Mouse (Mus musculus) CH12.LX (cell line): ENCODE data around the gene Map3k6. TPM values are rescaled to one million over a fixed set of nuclear protein-coding genes. Genes with fewer than 3 reads are reported as not detected.

Experiments used
- DNase-seq: peaks from one replicate; pipeline ENCODE4 v3.0.0-alpha.2; 2013; ENCODE audit errors: extremely low read depth
- H3K27ac ChIP-seq: 2 replicates; pipeline ENCODE4 v1.5.1; 2012; ENCODE audit warnings: low read depth, mild to moderate bottlenecking, control low read depth, moderate library complexity; ENCODE audit not compliant: insufficient read depth
- H3K27me3 ChIP-seq: replicated peaks from 2 replicates; pipeline ENCODE3; 2012; ENCODE audit warnings: inconsistent platforms
- H3K36me3 ChIP-seq, 2 experiments: replicated peaks in 1 of 2; 2 replicates each; pipeline versions ENCODE3 to v1.6.1; 2012; ENCODE audit warnings: inconsistent platforms in 1 of 2, low read length in 1 of 2, mild to moderate bottlenecking in 1 of 2, mixed read lengths in 1 of 2, moderate library complexity in 1 of 2; ENCODE audit not compliant: control insufficient read depth in 1 of 2, insufficient read depth in 1 of 2
- H3K4me1 ChIP-seq, 2 experiments: 2 replicates each; pipeline ENCODE4 v1.6.1; 2012; ENCODE audit warnings: inconsistent platforms in 1 of 2, moderate library complexity in 1 of 2; ENCODE audit not compliant: insufficient read depth in 2 of 2, control insufficient read depth in 1 of 2
- H3K4me2 ChIP-seq: 2 replicates; pipeline ENCODE4 v1.6.1; 2012; ENCODE audit warnings: low read depth, mild to moderate bottlenecking, control low read depth; ENCODE audit not compliant: poor library complexity, insufficient read depth, severe bottlenecking
- H3K4me3 ChIP-seq, 3 experiments: fragments of 150-350 bp in 1 of 3; sonication (generic) in 1 of 3; replicated peaks in 1 of 3; 2 replicates each; pipeline versions ENCODE3 to v1.5.1; 2011 to 2012; ENCODE audit warnings: low read depth in 2 of 3, low read length in 2 of 3, mild to moderate bottlenecking in 2 of 3, moderate library complexity in 2 of 3, control low read depth in 1 of 3, improper control_type of control experiment in 1 of 3, inconsistent platforms in 1 of 3, mixed read lengths in 1 of 3; ENCODE audit not compliant: poor library complexity in 1 of 3
- H3K79me2 ChIP-seq: replicated peaks from 2 replicates; pipeline ENCODE4 v1.6.1; 2012; ENCODE audit warnings: mild to moderate bottlenecking, moderate library complexity; ENCODE audit not compliant: control insufficient read depth, poor library complexity, insufficient read depth, severe bottlenecking; ENCODE audit errors: extremely low read depth
- H3K9ac ChIP-seq: 2 replicates; pipeline ENCODE4 v1.6.1; 2012; ENCODE audit warnings: low read depth, mild to moderate bottlenecking, control low read depth, moderate library complexity; ENCODE audit not compliant: insufficient read depth
- H3K9me3 ChIP-seq: replicated peaks from 2 replicates; pipeline ENCODE3; 2012; ENCODE audit warnings: low read length, inconsistent platforms, mixed read lengths
- BHLHE40 ChIP-seq: IDR thresholded peaks from 2 replicates; pipeline ENCODE4 v1.6.1; 2011; ENCODE audit warnings: mild to moderate bottlenecking, low read depth, low read length, improper control_type of control experiment
- CTCF ChIP-seq, 2 experiments: IDR thresholded peaks in 1 of 2; conservative IDR thresholded peaks in 1 of 2; 2 replicates each; pipeline ENCODE4 v1.5.1; 2011 to 2012; ENCODE audit warnings: low read depth in 2 of 2, low read length in 2 of 2, improper control_type of control experiment in 1 of 2, inconsistent platforms in 1 of 2, mild to moderate bottlenecking in 1 of 2, moderate library complexity in 1 of 2
- E2F4 ChIP-seq: IDR thresholded peaks from 2 replicates; pipeline ENCODE4 v1.6.1; 2011; ENCODE audit warnings: low read depth, low read length, improper control_type of control experiment; ENCODE audit not compliant: insufficient replicate concordance
- ELF1 ChIP-seq: IDR thresholded peaks from 2 replicates; pipeline ENCODE4 v1.6.1; 2014; ENCODE audit warnings: low read depth, mild to moderate bottlenecking, inconsistent platforms, low read length, improper control_type of control experiment
- EP300 ChIP-seq: IDR thresholded peaks from 2 replicates; pipeline ENCODE4 v1.6.1; 2011; ENCODE audit warnings: low read length, improper control_type of control experiment
- ETS1 ChIP-seq: conservative IDR thresholded peaks from 2 replicates; pipeline ENCODE4 v1.6.1; 2012; ENCODE audit warnings: low read depth, mild to moderate bottlenecking, inconsistent platforms, low read length, improper control_type of control experiment, moderate library complexity
- GABPA ChIP-seq: IDR thresholded peaks from 2 replicates; pipeline ENCODE4 v1.6.1; 2012; ENCODE audit warnings: low read depth, low read length, improper control_type of control experiment, inconsistent platforms; ENCODE audit not compliant: insufficient replicate concordance
- HCFC1 ChIP-seq: IDR thresholded peaks from 2 replicates; pipeline ENCODE4 v1.6.1; 2012; ENCODE audit warnings: low read depth, mild to moderate bottlenecking, inconsistent platforms, low read length, improper control_type of control experiment
- JUND ChIP-seq: conservative IDR thresholded peaks from 2 replicates; pipeline ENCODE4 v1.6.1; 2011; ENCODE audit warnings: low read depth, low read length, improper control_type of control experiment
- KAT2A ChIP-seq: IDR thresholded peaks from 2 replicates; pipeline ENCODE4 v1.6.1; 2012; ENCODE audit warnings: low read length, improper control_type of control experiment, inconsistent platforms; ENCODE audit not compliant: insufficient replicate concordance
- MAX ChIP-seq: IDR thresholded peaks from 2 replicates; pipeline ENCODE4 v1.6.1; 2011; ENCODE audit warnings: low read length, improper control_type of control experiment
- MEF2A ChIP-seq: IDR thresholded peaks from 2 replicates; pipeline ENCODE4 v1.6.1; 2014; ENCODE audit warnings: low read depth, mild to moderate bottlenecking, inconsistent platforms, low read length, improper control_type of control experiment, borderline replicate concordance
- MXI1 ChIP-seq: IDR thresholded peaks from 2 replicates; pipeline ENCODE4 v1.6.1; 2011; ENCODE audit warnings: mild to moderate bottlenecking, low read depth, low read length, improper control_type of control experiment
- NELFE ChIP-seq: IDR thresholded peaks from 2 replicates; pipeline ENCODE4 v1.6.1; 2011; ENCODE audit warnings: low read depth, low read length, improper control_type of control experiment
- PAX5 ChIP-seq: IDR thresholded peaks from 2 replicates; pipeline ENCODE4 v1.6.1; 2012; ENCODE audit warnings: low read length, inconsistent platforms, mixed read lengths
- POLR2A ChIP-seq: IDR thresholded peaks from 2 replicates; pipeline ENCODE4 v1.6.1; 2011; ENCODE audit warnings: low read depth, mild to moderate bottlenecking, improper control_type of control experiment, low read length
- POLR2AphosphoS2 ChIP-seq: IDR thresholded peaks from 2 replicates; pipeline ENCODE4 v1.6.1; 2011; ENCODE audit warnings: low read depth, low read length, improper control_type of control experiment
- RAD21 ChIP-seq: IDR thresholded peaks from 2 replicates; pipeline ENCODE4 v1.6.1; 2011; ENCODE audit warnings: low read depth, mild to moderate bottlenecking, low read length, improper control_type of control experiment, moderate library complexity
- SIN3A ChIP-seq: IDR thresholded peaks from 2 replicates; pipeline ENCODE4 v1.6.1; 2012; ENCODE audit warnings: low read length, improper control_type of control experiment, inconsistent platforms
- SMC3 ChIP-seq: IDR thresholded peaks from 2 replicates; pipeline ENCODE4 v1.6.1; 2011; ENCODE audit warnings: low read depth, low read length, improper control_type of control experiment
- TCF12 ChIP-seq: IDR thresholded peaks from 2 replicates; pipeline ENCODE4 v1.6.1; 2014; ENCODE audit warnings: low read depth, mild to moderate bottlenecking, inconsistent platforms, low read length, improper control_type of control experiment
- UBTF ChIP-seq: IDR thresholded peaks from 2 replicates; pipeline ENCODE4 v1.6.1; 2012; ENCODE audit warnings: low read depth, mild to moderate bottlenecking, inconsistent platforms, low read length, improper control_type of control experiment, moderate library complexity
- USF1 ChIP-seq: IDR thresholded peaks from 2 replicates; pipeline ENCODE4 v1.6.1; 2014; ENCODE audit warnings: low read depth, mild to moderate bottlenecking, inconsistent platforms, low read length, improper control_type of control experiment
- USF2 ChIP-seq: conservative IDR thresholded peaks from 2 replicates; pipeline ENCODE4 v1.6.1; 2011; ENCODE audit warnings: low read depth, low read length, improper control_type of control experiment
- ZC3H11A ChIP-seq: IDR thresholded peaks from 2 replicates; pipeline ENCODE4 v1.6.1; 2012; ENCODE audit warnings: low read depth, mild to moderate bottlenecking, inconsistent platforms, low read length, improper control_type of control experiment
- ZMIZ1 ChIP-seq: IDR thresholded peaks from 2 replicates; pipeline ENCODE4 v1.6.1; 2012; ENCODE audit warnings: low read depth, mild to moderate bottlenecking, inconsistent platforms, low read length, improper control_type of control experiment
- dilution Hi-C: fragments of 300-500 bp; cut with MboI; formaldehyde crosslinking; loops from 2 replicates; pipeline ENCODE4 v1.14.3; 2020; ENCODE audit warnings: low sequenced_read_pairs; ENCODE audit not compliant: extremely low pct_unique_long_range_greater_than_20kb, extremely low pct_ligation_motif_present
- in situ Hi-C: fragments of 300-500 bp; cut with MboI; formaldehyde crosslinking; loops from 3 replicates; pipeline ENCODE4 v1.14.3; 2019; ENCODE audit warnings: low sequenced_read_pairs, low pct_ligation_motif_present, low pct_unique_long_range_greater_than_20kb, mixed read lengths
- polyA plus RNA-seq: library from polyadenylated mRNA; unstranded; fragments of >175 nt; gene quantifications from 2 replicates; pipeline ENCODE4 v1.2.1, GENCODE M21; 2012; ENCODE audit warnings: low read depth; ENCODE audit not compliant: insufficient read length
- total RNA-seq, 2 experiments: library from RNA; depleted of rRNA; stranded (reverse); fragments of 300-350 nt in 1 of 2; fragments of >200 nt in 1 of 2; gene quantifications; 2 replicates each; pipeline ENCODE4 v1.2.3; 2012 to 2014

Map3k6 gene
- total RNA-seq (2012; rRNA removed) (0.21 TPM in 1 of 2 replicates, not detected in the other), total RNA-seq (2014; rRNA removed) (not detected in 2 replicates), polyA plus RNA-seq (not detected in 2 replicates)

DNA sequence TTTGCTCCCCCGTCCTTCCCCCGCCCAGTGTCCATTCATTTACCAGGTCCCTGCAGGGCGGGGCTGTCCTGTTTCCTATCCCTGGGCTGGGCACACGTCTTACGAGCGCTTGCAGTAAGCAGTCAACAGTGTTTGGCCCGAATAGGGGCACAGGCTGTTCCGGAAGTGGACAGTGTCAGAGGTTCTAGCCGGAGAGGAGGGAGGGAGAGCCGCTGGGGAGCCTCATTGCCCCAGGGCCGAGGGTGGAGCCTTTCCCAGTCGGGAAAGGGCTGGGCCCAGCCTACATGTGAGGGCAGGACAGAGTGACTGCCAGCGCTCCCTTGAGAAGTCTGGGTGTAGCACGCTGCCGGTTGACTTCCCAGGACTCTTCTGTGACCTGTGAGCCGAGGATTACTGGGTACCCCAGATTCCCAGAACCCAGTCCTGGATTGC is at the start of gene Map3k6:
TSS of gene Map3k6 (plus strand) at position 329 of the 432 bp plus-strand sequence.
- no peak within 1 kb of the TSS for H3K27ac ChIP-seq
- H3K36me3 ChIP-seq = no peaks in the 10 kb centered on the region

DNA sequence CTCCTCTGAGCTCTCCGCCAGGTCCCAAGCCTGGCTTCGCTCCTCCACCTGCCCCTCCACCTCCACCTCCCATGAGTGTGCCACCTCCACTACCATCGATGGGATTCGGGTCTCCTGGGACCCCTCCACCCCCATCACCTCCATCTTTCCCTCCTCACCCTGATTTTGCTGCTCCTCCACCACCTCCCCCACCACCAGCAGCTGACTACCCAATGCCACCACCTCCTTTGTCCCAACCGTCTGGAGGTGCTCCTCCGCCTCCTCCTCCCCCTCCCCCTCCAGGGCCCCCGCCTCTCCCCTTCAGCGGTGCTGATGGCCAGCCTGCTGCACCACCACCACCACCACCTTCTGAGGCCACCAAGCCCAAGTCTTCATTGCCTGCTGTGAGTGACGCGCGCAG is 46.1 kb upstream of the Map3k6 start:
- Histone ChIP-seq H3K79me2 (no peaks in the 10 kb centered on the region), H3K9me3 (no peaks in the 10 kb centered on the region), H3K36me3 (peaks cover 77 to 92% of the 10 kb centered on the region in 2 experiments), H3K4me1 (peaks cover 0 to 38% of the 10 kb centered on the region in 2 experiments; a peak in 2 of 4 replicates), H3K4me2 (no peak overlapping the region), H3K27me3 (no peaks in the 10 kb centered on the region), H3K4me3 (no peak overlapping the region), H3K27ac (no peak overlapping the region), H3K9ac (no peak overlapping the region)
- in situ Hi-C loops (no loop called here), dilution Hi-C loops (no loop called here)
- DNase-seq = no peak
- TF ChIP-seq MXI1 = no peak
- TF ChIP-seq JUND = no peak
- TF ChIP-seq TCF12 = no peak
- TF ChIP-seq ETS1 = no peak
- no peak for TF ChIP-seq HCFC1
- TF ChIP-seq GABPA = no peak
- TF ChIP-seq USF2 = no peak
- no peak for TF ChIP-seq MEF2A
- TF ChIP-seq RAD21 = no peak
- TF ChIP-seq ZMIZ1 = no peak
- no peak for TF ChIP-seq SIN3A
- no peak for TF ChIP-seq ZC3H11A
- TF ChIP-seq E2F4 = no peak
- no peak for TF ChIP-seq UBTF
- no peak for TF ChIP-seq USF1
- no peak for TF ChIP-seq EP300
- no peak for TF ChIP-seq KAT2A
- TF ChIP-seq PAX5 = no peak
- no peak for TF ChIP-seq BHLHE40

More for the DNA sequence above, at the start of gene Map3k6:
- no peak for DNase-seq
- Histone ChIP-seq H3K4me1 (peaks cover 3 to 22% of the 10 kb centered on the region in 2 experiments; a peak in 3 of 4 replicates), H3K9me3 (peaks cover 2% of the 10 kb centered on the region), H3K79me2 (no peaks in the 10 kb centered on the region), H3K9ac (peak within 1 kb of the TSS; percentile 60), H3K4me3 (peak within 1 kb of the TSS; percentile 49 to 64 (median 50)), H3K4me2 (peak within 1 kb of the TSS; percentile 93)
- in situ Hi-C loops = no loop called here
- TF ChIP-seq POLR2A (no peak), ELF1 (no peak), MAX (no peak), POLR2AphosphoS2 (no peak), SMC3 (no peak), USF1 (no peak), NELFE (no peak), CTCF (conservative IDR thresholded peaks at IDR 0.05 in 1 of 2, IDR thresholded peaks at IDR 0.05 in 1 of 2; ENCODE audit: low read depth in 2 of 2, low read length in 2 of 2) (no peak)
- TF ChIP-seq, all 38 proteins: peak for 0
- peaks cover 53% of the 10 kb centered on the region for H3K27me3 ChIP-seq
- dilution Hi-C loops = no loop called here
